Mouse (Mus musculus): ENCODE measurements around the gene Clcc1. TPM values are rescaled to one million over a fixed set of nuclear protein-coding genes. Genes with fewer than 3 reads are reported as not detected.
A peak's percentile ranks its signal among the peaks of the same experiment; 100 is the strongest.
"Not testable (repeated sequence)": the region's sequence is repeated elsewhere in the genome, so short reads cannot be mapped to it uniquely, and the experiment has no call there.

Gene Clcc1
- polyA plus RNA-seq, 1 experiment from 2014 or later: 51.4 TPM

DNA sequence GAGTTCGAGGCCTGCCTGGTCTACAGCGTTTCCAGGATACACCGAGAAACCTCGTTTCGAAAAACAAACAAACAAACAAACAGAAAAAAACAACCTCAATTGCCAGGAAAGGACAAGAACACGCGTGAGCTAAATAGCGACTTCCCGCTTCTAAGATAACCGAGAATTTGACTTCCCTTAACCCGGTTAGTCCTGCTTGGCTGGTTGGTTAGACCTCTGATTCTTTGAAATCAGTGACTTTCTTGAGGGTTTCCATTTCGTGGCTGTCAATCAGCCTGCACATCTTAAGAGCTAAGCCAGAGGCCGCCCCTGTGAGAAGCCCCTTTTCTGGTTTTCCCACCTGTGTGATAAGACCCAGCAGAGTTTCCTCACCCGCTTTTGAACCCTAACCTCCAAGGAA is 853 bp downstream of the Clcc1 start:
- H3K4me3 ChIP-seq (ENCODE audit: low read depth, low read length): peak overlapping the region; percentile 60
- no peak for DNase-seq (ENCODE audit: low spot score)
- WGBS: 38% methylated on average over 14 of the region's 14 CpGs

DNA sequence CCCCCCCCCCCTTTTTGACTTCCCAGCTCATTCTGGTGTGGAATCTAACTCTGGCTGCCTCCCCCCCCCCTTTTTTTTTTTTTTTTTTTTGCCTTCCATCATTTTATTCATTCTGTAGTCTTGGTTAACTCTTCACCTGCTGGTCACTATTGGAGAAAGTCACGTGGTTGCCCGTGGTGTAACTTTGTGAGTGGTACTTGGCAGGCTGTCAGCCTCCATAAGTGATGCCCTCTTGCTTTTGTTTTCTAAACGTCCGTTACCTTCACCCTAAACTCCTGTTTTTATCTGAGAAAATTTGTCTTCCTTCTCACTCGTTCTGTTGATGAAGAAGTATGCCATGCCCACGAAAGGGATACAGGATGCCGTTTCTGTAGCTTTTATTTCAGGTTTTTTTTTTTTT is 1.8 kb downstream of the Clcc1 start:
- Histone ChIP-seq H3K9me3 (replicated peaks; ENCODE audit: control insufficient read depth, low read length) (no peaks in the 10 kb centered on the region), H3K4me2 (ENCODE audit: low read length) (no peak overlapping the region; the same call in 1 of the 2 replicates), H3K9ac (ENCODE audit: low read length) (no peak overlapping the region), H3K27ac (ENCODE audit: low read depth, low read length) (no peak overlapping the region), H3K27me3 (replicated peaks; ENCODE audit: control insufficient read depth, insufficient read depth, low read length) (no peaks in the 10 kb centered on the region), H3K4me3 (ENCODE audit: low read depth, low read length) (no peak overlapping the region), H3K36me3 (ENCODE audit: control insufficient read depth, insufficient read depth, low read length) (no peaks in the 10 kb centered on the region; the same call in 1 of the 2 replicates), H3K4me1 (ENCODE audit: control insufficient read depth, insufficient read depth, low read length) (peaks cover 9% of the 10 kb centered on the region)
- no peak for DNase-seq (ENCODE audit: low spot score)
- ATAC-seq: no peak
- WGBS: 75% methylated on average over 7 of the region's 7 CpGs

More for the DNA sequence above, 853 bp downstream of the Clcc1 start:
- H3K4me1 ChIP-seq (ENCODE audit: control insufficient read depth, insufficient read depth, low read length): peaks cover 9% of the 10 kb centered on the region
- peak overlapping the region; percentile 65 for H3K4me2 ChIP-seq (ENCODE audit: low read length)
- H3K27ac ChIP-seq (ENCODE audit: low read depth, low read length): no peak overlapping the region
- no peak for ATAC-seq
- H3K9me3 ChIP-seq (replicated peaks; ENCODE audit: control insufficient read depth, low read length): no peaks in the 10 kb centered on the region
- H3K27me3 ChIP-seq (replicated peaks; ENCODE audit: control insufficient read depth, insufficient read depth, low read length): no peaks in the 10 kb centered on the region
- H3K36me3 ChIP-seq (ENCODE audit: control insufficient read depth, insufficient read depth, low read length): no peaks in the 10 kb centered on the region; the same call in 1 of the 2 replicates
- peak overlapping the region; percentile 80 for H3K9ac ChIP-seq (ENCODE audit: low read length)

DNA sequence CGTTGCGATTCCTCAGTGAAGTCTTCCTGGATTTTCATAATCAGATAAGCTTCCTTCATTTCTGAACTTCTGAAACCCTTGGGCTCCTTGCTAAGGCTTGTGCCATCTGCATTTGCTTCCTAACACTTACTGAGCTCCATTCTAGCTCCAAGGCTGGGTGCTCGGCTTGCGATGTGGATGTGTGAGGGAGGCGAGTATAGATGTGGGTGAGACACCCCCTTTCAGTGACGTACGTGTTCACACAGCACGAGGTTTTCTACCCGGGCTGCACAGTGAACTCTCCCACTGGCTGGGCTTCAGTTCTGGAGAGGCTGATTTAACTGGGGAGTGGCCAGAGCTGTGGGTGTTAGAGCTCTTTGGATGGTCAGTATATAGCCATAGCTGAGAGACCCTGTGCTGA is 4.9 kb downstream of the Clcc1 start:
- no peak for ATAC-seq
- Histone ChIP-seq H3K9me3 (replicated peaks; ENCODE audit: control insufficient read depth, low read length) (no peaks in the 10 kb centered on the region), H3K36me3 (ENCODE audit: control insufficient read depth, insufficient read depth, low read length) (peaks cover 20% of the 10 kb centered on the region)

DNA sequence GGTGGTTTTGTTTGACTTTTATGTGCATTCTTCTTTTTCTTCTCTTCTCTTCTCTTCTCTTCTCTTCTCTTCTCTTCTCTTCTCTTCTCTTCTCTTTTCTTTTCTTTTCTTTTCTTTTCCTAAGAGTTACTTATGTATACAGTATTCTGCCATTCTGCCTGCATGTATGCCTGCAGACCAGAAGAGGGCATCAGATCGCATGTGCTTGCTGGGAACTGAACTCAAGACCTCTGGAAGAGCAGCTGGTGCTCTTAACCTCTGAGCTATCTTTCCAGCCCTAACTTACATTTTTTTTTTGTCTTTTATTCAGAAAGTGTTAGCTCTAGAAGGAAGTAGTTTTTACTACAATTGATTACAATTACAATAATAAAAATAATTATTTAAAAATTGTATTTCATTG is 7.2 kb downstream of the Clcc1 start:
- no peak overlapping the region for H3K4me2 ChIP-seq (ENCODE audit: low read length)
- no peak overlapping the region for H3K27ac ChIP-seq (ENCODE audit: low read depth, low read length)
- no peaks in the 10 kb centered on the region for H3K27me3 ChIP-seq (replicated peaks; ENCODE audit: control insufficient read depth, insufficient read depth, low read length)
- no peak for ATAC-seq
- H3K9ac ChIP-seq (ENCODE audit: low read length): no peak overlapping the region
- WGBS: 75% methylated on average over 1 of the region's 1 CpGs
- peaks cover 39% of the 10 kb centered on the region for H3K36me3 ChIP-seq (ENCODE audit: control insufficient read depth, insufficient read depth, low read length)
- DNase-seq (ENCODE audit: low spot score): no peak
- no peaks in the 10 kb centered on the region for H3K4me1 ChIP-seq (ENCODE audit: control insufficient read depth, insufficient read depth, low read length)
- H3K4me3 ChIP-seq (ENCODE audit: low read depth, low read length): no peak overlapping the region
- no peaks in the 10 kb centered on the region for H3K9me3 ChIP-seq (replicated peaks; ENCODE audit: control insufficient read depth, low read length)

More for the DNA sequence above, 4.9 kb downstream of the Clcc1 start:
- Histone ChIP-seq H3K4me3 (ENCODE audit: low read depth, low read length) (no peak overlapping the region), H3K4me1 (ENCODE audit: control insufficient read depth, insufficient read depth, low read length) (peaks cover 9% of the 10 kb centered on the region), H3K27ac (ENCODE audit: low read depth, low read length) (no peak overlapping the region), H3K4me2 (ENCODE audit: low read length) (no peak overlapping the region), H3K9ac (ENCODE audit: low read length) (no peak overlapping the region), H3K27me3 (replicated peaks; ENCODE audit: control insufficient read depth, insufficient read depth, low read length) (no peaks in the 10 kb centered on the region)
- no peak for DNase-seq (ENCODE audit: low spot score)
- 94% methylated on average over 9 of the region's 9 CpGs for WGBS

DNA sequence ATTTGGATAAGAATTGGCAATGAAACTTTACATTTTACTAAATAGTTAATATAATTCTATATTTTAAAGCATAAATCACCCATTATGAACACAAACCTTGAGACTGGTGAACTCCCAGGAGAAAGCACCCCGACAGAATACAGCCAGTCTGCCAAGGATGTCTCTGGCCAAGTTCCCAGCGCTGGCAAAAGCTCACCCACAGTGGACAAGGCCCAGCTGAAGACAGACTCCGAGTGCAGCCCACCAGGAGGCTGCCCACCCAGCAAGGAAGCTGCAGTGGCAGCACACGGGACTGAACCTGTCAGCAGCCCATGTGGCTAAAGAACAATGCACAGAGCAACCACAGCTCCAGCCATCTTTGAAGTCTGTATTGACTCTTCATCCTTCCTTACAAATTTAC is 22.9 kb downstream of the Clcc1 start:
- H3K27me3 ChIP-seq (replicated peaks; ENCODE audit: control insufficient read depth, insufficient read depth, low read length): no peaks in the 10 kb centered on the region
- H3K4me2 ChIP-seq (ENCODE audit: low read length): no peak overlapping the region
- no peak for ATAC-seq
- H3K4me1 ChIP-seq (ENCODE audit: control insufficient read depth, insufficient read depth, low read length): no peaks in the 10 kb centered on the region
- DNase-seq (ENCODE audit: low spot score): no peak
- no peaks in the 10 kb centered on the region for H3K9me3 ChIP-seq (replicated peaks; ENCODE audit: control insufficient read depth, low read length)
- H3K9ac ChIP-seq (ENCODE audit: low read length): no peak overlapping the region
- peaks cover 87% of the 10 kb centered on the region for H3K36me3 ChIP-seq (ENCODE audit: control insufficient read depth, insufficient read depth, low read length)
- WGBS: 73% methylated on average over 4 of the region's 4 CpGs
- no peak overlapping the region for H3K27ac ChIP-seq (ENCODE audit: low read depth, low read length)
- no peak overlapping the region for H3K4me3 ChIP-seq (ENCODE audit: low read depth, low read length)

DNA sequence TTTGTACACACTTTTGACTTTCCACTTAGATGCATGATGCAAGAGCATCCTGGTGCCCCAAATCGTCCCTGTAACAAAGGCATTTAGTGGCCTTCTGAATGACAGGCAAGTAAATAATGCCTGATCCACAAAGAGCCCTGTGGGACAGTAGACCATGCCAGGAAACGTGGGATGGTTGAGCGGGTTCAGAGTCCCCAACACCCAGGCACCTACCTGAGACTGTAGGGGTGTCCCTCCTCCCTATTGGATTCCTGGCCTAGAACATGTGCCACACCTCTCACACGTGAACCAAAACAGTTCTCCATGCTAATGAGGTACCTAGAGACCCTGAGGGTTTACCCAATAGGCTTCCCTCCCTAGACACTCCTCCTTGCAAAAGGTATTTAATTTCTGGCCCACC is 27.3 kb downstream of the Clcc1 start:
- Histone ChIP-seq H3K27ac (ENCODE audit: low read depth, low read length) (no peak overlapping the region), H3K9ac (ENCODE audit: low read length) (no peak overlapping the region), H3K27me3 (replicated peaks; ENCODE audit: control insufficient read depth, insufficient read depth, low read length) (no peaks in the 10 kb centered on the region), H3K36me3 (ENCODE audit: control insufficient read depth, insufficient read depth, low read length) (peaks cover 90% of the 10 kb centered on the region), H3K4me1 (ENCODE audit: control insufficient read depth, insufficient read depth, low read length) (no peaks in the 10 kb centered on the region), H3K4me3 (ENCODE audit: low read depth, low read length) (no peak overlapping the region), H3K4me2 (ENCODE audit: low read length) (no peak overlapping the region), H3K9me3 (replicated peaks; ENCODE audit: control insufficient read depth, low read length) (no peaks in the 10 kb centered on the region)
- WGBS: 76% methylated on average over 4 of the region's 4 CpGs
- ATAC-seq (no peak), DNase-seq (ENCODE audit: low spot score) (no peak)

DNA sequence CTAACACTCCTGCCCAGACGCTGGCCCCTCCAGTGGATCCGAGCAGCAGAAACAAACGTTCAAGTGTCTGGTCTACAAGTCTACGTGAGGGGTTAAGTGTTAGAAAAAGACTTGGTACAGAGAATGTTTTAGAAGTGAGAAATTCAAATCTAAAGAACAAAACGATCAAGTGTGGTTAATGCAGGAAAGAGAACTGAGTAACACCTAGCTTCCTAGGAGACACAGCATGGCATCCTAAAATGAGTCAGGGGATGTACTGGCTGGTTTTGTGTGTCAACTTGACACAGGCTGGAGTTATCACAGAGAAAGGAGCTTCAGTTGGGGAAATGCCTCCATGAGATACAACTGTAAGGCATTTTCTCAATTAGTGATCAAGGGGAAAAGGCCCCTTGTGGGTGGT is 29.9 kb downstream of the Clcc1 start:
- not testable (repeated sequence) for H3K27ac ChIP-seq (ENCODE audit: low read depth, low read length); H3K27me3 ChIP-seq (replicated peaks; ENCODE audit: control insufficient read depth, insufficient read depth, low read length); H3K4me2 ChIP-seq (ENCODE audit: low read length); H3K4me1 ChIP-seq (ENCODE audit: control insufficient read depth, insufficient read depth, low read length); H3K9me3 ChIP-seq (replicated peaks; ENCODE audit: control insufficient read depth, low read length); H3K9ac ChIP-seq (ENCODE audit: low read length); DNase-seq (ENCODE audit: low spot score); ATAC-seq; H3K4me3 ChIP-seq (ENCODE audit: low read depth, low read length)
- peaks cover 82% of the 10 kb centered on the region for H3K36me3 ChIP-seq (ENCODE audit: control insufficient read depth, insufficient read depth, low read length)
- WGBS: 93% methylated on average over 5 of the region's 5 CpGs

DNA sequence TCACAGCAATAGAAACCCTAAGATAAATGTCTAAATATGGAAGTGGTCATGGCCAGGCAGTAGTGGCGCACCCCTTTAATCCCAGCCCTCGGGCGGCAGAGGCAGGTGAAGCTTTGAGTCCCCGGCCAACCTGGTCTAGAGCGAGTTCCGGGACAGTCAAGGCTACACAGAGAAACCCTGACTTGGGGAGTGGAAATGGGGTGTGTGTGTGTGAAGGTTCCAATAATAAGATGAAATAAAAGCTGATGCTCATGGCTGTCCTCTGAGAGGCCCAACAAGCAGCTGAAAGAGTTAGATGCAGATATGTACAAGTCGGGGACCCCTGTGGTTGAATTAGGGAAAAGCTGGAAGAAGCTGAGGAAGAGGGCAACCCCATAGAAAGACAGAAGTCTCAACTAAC is 32.0 kb downstream of the Clcc1 start:
- DNase-seq (ENCODE audit: low spot score) (no peak), ATAC-seq (no peak)
- 98% methylated on average over 7 of the region's 7 CpGs for WGBS
- Histone ChIP-seq H3K27ac (ENCODE audit: low read depth, low read length) (no peak overlapping the region), H3K9me3 (replicated peaks; ENCODE audit: control insufficient read depth, low read length) (no peaks in the 10 kb centered on the region), H3K9ac (ENCODE audit: low read length) (no peak overlapping the region), H3K27me3 (replicated peaks; ENCODE audit: control insufficient read depth, insufficient read depth, low read length) (no peaks in the 10 kb centered on the region), H3K4me3 (ENCODE audit: low read depth, low read length) (no peak overlapping the region), H3K4me2 (ENCODE audit: low read length) (no peak overlapping the region), H3K36me3 (ENCODE audit: control insufficient read depth, insufficient read depth, low read length) (peaks cover 72% of the 10 kb centered on the region), H3K4me1 (ENCODE audit: control insufficient read depth, insufficient read depth, low read length) (no peaks in the 10 kb centered on the region; the same call in 1 of the 2 replicates)

DNA sequence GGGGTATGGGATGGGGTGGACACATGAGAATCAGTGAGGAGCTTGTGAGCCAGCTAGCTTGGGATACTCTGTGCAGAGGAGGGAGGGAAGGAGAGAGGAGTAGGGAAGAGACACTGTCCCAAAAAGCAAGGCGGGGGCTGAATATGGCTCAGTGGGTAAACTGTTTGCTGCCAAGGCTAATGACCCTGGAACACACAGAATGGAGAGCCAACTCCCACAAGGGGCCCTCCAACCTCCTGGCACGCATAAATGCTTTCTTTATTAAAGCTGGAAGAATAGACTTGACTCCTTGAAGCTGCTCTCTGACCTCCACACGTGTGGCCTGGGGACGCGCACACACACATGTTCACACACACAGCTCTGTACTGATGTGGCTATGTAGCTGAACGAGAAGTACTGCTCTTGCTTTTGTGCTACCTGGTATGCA is 35.3 kb downstream of the Clcc1 start:
- 64% methylated on average over 6 of the region's 6 CpGs for WGBS
- no peak for ATAC-seq
- DNase-seq (ENCODE audit: low spot score): peak; percentile 28

More for the DNA sequence above, 35.3 kb downstream of the Clcc1 start:
- Histone ChIP-seq H3K4me1 (ENCODE audit: control insufficient read depth, insufficient read depth, low read length) (no peaks in the 10 kb centered on the region; the same call in 1 of the 2 replicates), H3K4me2 (ENCODE audit: low read length) (no peak overlapping the region), H3K27ac (ENCODE audit: low read depth, low read length) (no peak overlapping the region), H3K4me3 (ENCODE audit: low read depth, low read length) (no peak overlapping the region), H3K27me3 (replicated peaks; ENCODE audit: control insufficient read depth, insufficient read depth, low read length) (no peaks in the 10 kb centered on the region), H3K9me3 (replicated peaks; ENCODE audit: control insufficient read depth, low read length) (no peaks in the 10 kb centered on the region), H3K9ac (ENCODE audit: low read length) (no peak overlapping the region), H3K36me3 (ENCODE audit: control insufficient read depth, insufficient read depth, low read length) (peaks cover 45% of the 10 kb centered on the region)
